Mouse (Mus musculus) heart, embryonic 13.5 days (tissue): Measurements from ENCODE around the gene Kazn. TPM values are rescaled to one million over a fixed set of nuclear protein-coding genes. Genes with fewer than 3 reads are reported as not detected.

Experiments used
- ATAC-seq: fragments of 200-750 bp; cut with Nextera tagmentation; 2 replicates; pipeline ENCODE4 v1.8.0; 2017; ENCODE audit warnings: moderate TSS enrichment; ENCODE audit not compliant: insufficient number of reproducible peaks, low FRiP score, low TSS enrichment; ENCODE audit errors: extremely low read depth
- H3K27ac ChIP-seq: fragments of 300-500 bp; sonication (generic); replicated peaks from 2 replicates; pipeline ENCODE4 v1.5.1; 2015; ENCODE audit warnings: moderate library complexity, mild to moderate bottlenecking, inconsistent platforms
- H3K27me3 ChIP-seq: fragments of 300-500 bp; sonication (generic); replicated peaks from 2 replicates; pipeline ENCODE4 v1.6.1; 2015; ENCODE audit warnings: mild to moderate bottlenecking, inconsistent platforms
- H3K36me3 ChIP-seq: fragments of 300-500 bp; sonication (generic); 2 replicates; pipeline ENCODE4 v1.6.1; 2015; ENCODE audit warnings: mild to moderate bottlenecking, inconsistent platforms
- H3K4me1 ChIP-seq: fragments of 300-500 bp; sonication (generic); 2 replicates; pipeline ENCODE4 v1.6.1; 2015; ENCODE audit warnings: inconsistent platforms
- H3K4me2 ChIP-seq: fragments of 300-500 bp; sonication (generic); 2 replicates; pipeline ENCODE4 v1.6.1; 2015; ENCODE audit warnings: inconsistent platforms, mild to moderate bottlenecking, moderate library complexity
- H3K4me3 ChIP-seq: fragments of 300-500 bp; sonication (generic); 2 replicates; pipeline ENCODE4 v1.5.1; 2015; ENCODE audit warnings: moderate library complexity, mild to moderate bottlenecking, inconsistent platforms
- H3K9ac ChIP-seq: fragments of 300-500 bp; sonication (generic); 2 replicates; pipeline ENCODE4 v1.6.1; 2015; ENCODE audit warnings: inconsistent platforms, mild to moderate bottlenecking, moderate library complexity
- H3K9me3 ChIP-seq: fragments of 300-500 bp; sonication (generic); 2 replicates; pipeline ENCODE4 v1.6.1; 2016; ENCODE audit warnings: inconsistent platforms
- WGBS: fragments of 180-500 bp; shearing (Covaris S2); methylation state at CpG from one replicate; pipeline ENCODE4 v1.1.7; 2015; ENCODE audit warnings: mixed read lengths; 5-methylcytosine and 5-hydroxymethylcytosine counted together
- polyA plus RNA-seq: library from polyadenylated mRNA; unstranded; fragments of >200 nt; fragmentation: Nextera tagmentation; extraction: Ambion mirVana; gene quantifications from 2 replicates; pipeline ENCODE4 v1.2.1, GENCODE M21; 2015

Kazn gene
- polyA plus RNA-seq, 1 experiment from 2014 or later, result 5.8 TPM

GRCm38 (mm10) chr4:142171788-142172497 is 67.3 kb downstream of the Kazn start:
- Histone ChIP-seq H3K4me1 (peaks cover 65% of the 10 kb centered on the region), H3K4me3 (no peak overlapping the region), H3K9me3 (no peaks in the 10 kb centered on the region), H3K4me2 (no peak overlapping the region), H3K36me3 (no peaks in the 10 kb centered on the region), H3K27ac (no peak overlapping the region), H3K27me3 (no peaks in the 10 kb centered on the region), H3K9ac (0 out of 2 replicates have a peak overlapping the region, but pooled peaks have one; percentile 38)
- ATAC-seq, result no peak
- WGBS, result 58% methylated on average over 8 of the region's 8 CpGs

GRCm38 (mm10) chr4:142170882-142171768 is 68.1 kb downstream of the Kazn start:
- H3K4me3 ChIP-seq, result no peak overlapping the region
- no peaks in the 10 kb centered on the region for H3K27me3 ChIP-seq
- ATAC-seq, result no peak
- 56% methylated on average over 18 of the region's 18 CpGs for WGBS
- H3K4me1 ChIP-seq, result peaks cover 73% of the 10 kb centered on the region
- H3K36me3 ChIP-seq, result no peaks in the 10 kb centered on the region
- H3K9ac ChIP-seq, result peak overlapping the region; percentile 38; the same call in 1 of the 2 replicates
- no peaks in the 10 kb centered on the region for H3K9me3 ChIP-seq
- H3K27ac ChIP-seq, result no peak overlapping the region
- no peak overlapping the region for H3K4me2 ChIP-seq

DNA sequence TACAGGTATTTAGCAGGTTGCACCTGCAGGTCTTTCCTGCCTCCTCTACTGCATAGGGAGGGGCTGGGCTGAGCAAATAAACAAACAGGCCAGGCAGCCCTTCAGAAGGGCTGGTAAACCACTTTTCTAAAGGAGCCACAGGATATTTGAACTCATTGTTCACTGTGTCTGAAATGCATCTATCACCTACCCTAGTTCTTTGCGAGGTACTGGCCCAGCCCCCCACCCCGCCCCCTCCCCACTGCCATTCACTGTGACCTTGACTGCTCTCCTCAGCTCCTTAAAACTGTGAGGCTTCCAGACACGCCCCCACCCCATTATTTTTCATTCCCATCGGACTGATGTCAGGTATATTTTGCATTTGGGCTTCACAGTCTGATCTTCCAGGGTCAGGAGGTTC is 69.6 kb downstream of the Kazn start:
- 57% methylated on average over 4 of the region's 4 CpGs for WGBS
- Histone ChIP-seq H3K4me1 (peaks cover 79% of the 10 kb centered on the region), H3K27me3 (no peaks in the 10 kb centered on the region), H3K27ac (no peak overlapping the region), H3K36me3 (no peaks in the 10 kb centered on the region), H3K4me3 (no peak overlapping the region), H3K9ac (no peak overlapping the region), H3K9me3 (no peaks in the 10 kb centered on the region), H3K4me2 (no peak overlapping the region)
- ATAC-seq, result no peak

DNA sequence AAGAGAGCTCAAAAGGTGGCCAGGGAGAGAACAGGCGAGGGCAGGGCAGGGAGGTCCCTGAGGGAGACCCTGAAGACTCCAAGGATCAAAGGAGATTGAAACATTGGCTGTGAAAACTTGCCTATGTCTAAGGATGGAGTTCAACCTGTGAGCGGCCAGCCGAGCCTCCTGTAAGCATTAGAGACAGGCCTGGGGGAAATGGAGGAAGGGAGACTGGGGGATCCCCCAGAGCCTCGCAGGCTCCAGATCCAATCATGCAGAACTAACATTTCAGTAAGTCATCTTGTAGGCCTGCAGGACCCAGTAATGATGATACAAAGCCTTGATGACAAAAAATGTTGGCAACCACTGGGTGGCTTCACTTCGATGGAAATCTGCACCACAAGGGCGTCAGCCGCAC is 70.8 kb downstream of the Kazn start:
- Histone ChIP-seq H3K9ac (no peak overlapping the region), H3K4me3 (no peak overlapping the region), H3K27ac (no peak overlapping the region), H3K4me1 (peaks cover 79% of the 10 kb centered on the region), H3K36me3 (no peaks in the 10 kb centered on the region), H3K9me3 (no peaks in the 10 kb centered on the region), H3K4me2 (no peak overlapping the region), H3K27me3 (no peaks in the 10 kb centered on the region)
- no peak for ATAC-seq
- WGBS, result 93% methylated on average over 7 of the region's 7 CpGs

- Histone ChIP-seq H3K4me1 (peaks cover 58% of the 10 kb centered on the region), H3K9ac (peak overlapping the region; percentile 51), H3K4me3 (peak overlapping the region; percentile 11; the same call in 1 of the 2 replicates), H3K27me3 (no peaks in the 10 kb centered on the region), H3K4me2 (peak overlapping the region; percentile 53), H3K36me3 (0 out of 2 replicates have a peak, but pooled peaks cover 5% of the 10 kb centered on the region), H3K9me3 (peaks cover 8% of the 10 kb centered on the region; the same call in 1 of the 2 replicates), H3K27ac (peak overlapping the region; percentile 87)
- ATAC-seq, result peak; percentile 21; the same call in 1 of the 2 replicates
- WGBS, result 12% methylated on average over 18 of the region's 18 CpGs
Measured at GRCm38 (mm10) chr4:142165835-142166701, 73.1 kb downstream of the Kazn start.

- no peak for ATAC-seq
- H3K36me3 ChIP-seq, result 0 out of 2 replicates have a peak, but pooled peaks cover 5% of the 10 kb centered on the region
- H3K4me2 ChIP-seq, result no peak overlapping the region
- H3K27ac ChIP-seq, result 0 out of 2 replicates have a peak overlapping the region, but pooled peaks have one; percentile 87
- H3K9me3 ChIP-seq, result peaks cover 8% of the 10 kb centered on the region; the same call in 1 of the 2 replicates
- 28% methylated on average over 5 of the region's 5 CpGs for WGBS
- peaks cover 55% of the 10 kb centered on the region for H3K4me1 ChIP-seq
- no peak overlapping the region for H3K9ac ChIP-seq
- no peak overlapping the region for H3K4me3 ChIP-seq
- H3K27me3 ChIP-seq, result no peaks in the 10 kb centered on the region
Measured at GRCm38 (mm10) chr4:142165363-142165762, 73.8 kb downstream of the Kazn start.

DNA sequence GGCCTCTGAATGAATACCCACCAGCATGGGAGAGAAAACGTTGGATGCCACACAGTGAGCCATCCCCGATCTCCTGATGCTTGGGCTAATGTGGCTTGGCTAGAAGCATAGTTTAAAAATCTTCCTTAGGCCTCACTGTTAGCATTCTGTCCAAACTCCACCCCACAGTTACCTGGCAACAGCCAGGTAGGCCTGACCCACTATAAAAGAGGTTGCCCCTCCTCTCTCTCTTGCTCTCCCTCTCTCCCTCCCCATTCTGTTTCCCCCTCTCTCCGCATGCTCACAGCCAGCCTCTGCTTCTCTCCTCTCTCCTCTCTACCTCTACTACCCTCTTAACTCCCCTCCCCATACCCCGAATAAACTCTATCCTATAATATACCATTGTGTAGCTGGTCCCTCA is 74.8 kb downstream of the Kazn start:
- Histone ChIP-seq H3K9me3 (peaks cover 8% of the 10 kb centered on the region; the same call in 1 of the 2 replicates), H3K9ac (peak overlapping the region; percentile 47), H3K27me3 (no peaks in the 10 kb centered on the region), H3K27ac (no peak overlapping the region), H3K4me3 (no peak overlapping the region), H3K4me2 (no peak overlapping the region), H3K36me3 (0 out of 2 replicates have a peak, but pooled peaks cover 5% of the 10 kb centered on the region), H3K4me1 (peaks cover 59% of the 10 kb centered on the region)
- WGBS, result 64% methylated on average over 4 of the region's 4 CpGs
- no peak for ATAC-seq

GRCm38 (mm10) chr4:142163862-142164261 is 75.3 kb downstream of the Kazn start:
- Histone ChIP-seq H3K9me3 (peaks cover 8% of the 10 kb centered on the region; the same call in 1 of the 2 replicates), H3K36me3 (0 out of 2 replicates have a peak, but pooled peaks cover 5% of the 10 kb centered on the region), H3K4me1 (peaks cover 64% of the 10 kb centered on the region), H3K27ac (no peak overlapping the region), H3K9ac (peak overlapping the region; percentile 47), H3K4me3 (no peak overlapping the region), H3K4me2 (no peak overlapping the region), H3K27me3 (no peaks in the 10 kb centered on the region)
- 31% methylated on average over 3 of the region's 3 CpGs for WGBS
- ATAC-seq, result no peak

GRCm38 (mm10) chr4:142162729-142163128 is 76.5 kb downstream of the Kazn start:
- Histone ChIP-seq H3K27me3 (no peaks in the 10 kb centered on the region), H3K4me3 (no peak overlapping the region), H3K27ac (no peak overlapping the region), H3K4me2 (no peak overlapping the region), H3K9ac (no peak overlapping the region), H3K9me3 (peaks cover 8% of the 10 kb centered on the region; the same call in 1 of the 2 replicates), H3K36me3 (0 out of 2 replicates have a peak, but pooled peaks cover 10% of the 10 kb centered on the region), H3K4me1 (peaks cover 64% of the 10 kb centered on the region)
- no peak for ATAC-seq
- WGBS, result 79% methylated on average over 9 of the region's 9 CpGs

- Histone ChIP-seq H3K9me3 (peaks cover 8% of the 10 kb centered on the region; the same call in 1 of the 2 replicates), H3K4me1 (peaks cover 59% of the 10 kb centered on the region), H3K4me3 (no peak overlapping the region), H3K27me3 (no peaks in the 10 kb centered on the region), H3K9ac (no peak overlapping the region), H3K36me3 (0 out of 2 replicates have a peak, but pooled peaks cover 14% of the 10 kb centered on the region), H3K27ac (no peak overlapping the region), H3K4me2 (no peak overlapping the region)
- ATAC-seq, result no peak
- 94% methylated on average over 2 of the region's 2 CpGs for WGBS
Measured at GRCm38 (mm10) chr4:142162102-142162501, 77.1 kb downstream of the Kazn start.
